Mouse (Mus musculus) spleen, adult 2 months (tissue): ENCODE results near the gene Zfp2. TPM values are rescaled to one million over a fixed set of nuclear protein-coding genes. Genes with fewer than 3 reads are reported as not detected.

ENCODE experiments used
- DNase-seq, 2 experiments: peaks; one replicate each; pipeline versions ENCODE4 v3.0.0 to v3.0.0-alpha.2; 2012 to 2021; ENCODE audit warnings: low spot score in 2 of 2, low read depth in 1 of 2
- H3K27ac ChIP-seq: fragments of 200-500 bp; 2 replicates; pipeline ENCODE4 v1.5.1; 2012; ENCODE audit warnings: low read length, inconsistent platforms; ENCODE audit not compliant: insufficient read depth
- H3K27me3 ChIP-seq: fragments of 200-500 bp; 2 replicates; pipeline ENCODE4 v1.6.1; 2012; ENCODE audit warnings: mild to moderate bottlenecking, moderate library complexity, low read length, inconsistent platforms; ENCODE audit not compliant: control insufficient read depth, insufficient read depth
- H3K36me3 ChIP-seq: fragments of 200-500 bp; 2 replicates; pipeline ENCODE4 v1.6.1; 2012; ENCODE audit warnings: mild to moderate bottlenecking, low read length, inconsistent platforms; ENCODE audit not compliant: control insufficient read depth, insufficient read depth
- H3K4me1 ChIP-seq: fragments of 200-500 bp; 2 replicates; pipeline ENCODE4 v1.6.1; 2011; ENCODE audit warnings: inconsistent platforms; ENCODE audit not compliant: control insufficient read depth, insufficient read depth, insufficient read length
- H3K4me3 ChIP-seq: fragments of 200-500 bp; 2 replicates; pipeline ENCODE4 v1.5.1; 2011; ENCODE audit warnings: mild to moderate bottlenecking, inconsistent platforms; ENCODE audit not compliant: insufficient read depth, insufficient read length; ENCODE audit errors: extremely low read depth
- CTCF ChIP-seq: fragments of 200-500 bp; IDR thresholded peaks from 2 replicates; pipeline ENCODE4 v1.5.1; 2011; ENCODE audit warnings: mild to moderate bottlenecking, inconsistent platforms; ENCODE audit not compliant: insufficient read depth, insufficient read length, insufficient replicate concordance; ENCODE audit errors: extremely low read depth
- POLR2A ChIP-seq: fragments of 200-500 bp; IDR thresholded peaks from 2 replicates; pipeline ENCODE4 v1.6.1; 2011; ENCODE audit warnings: low read depth, low read length, inconsistent platforms
- WGBS: fragments of 180-500 bp; shearing (Covaris S2); methylation state at CpG from one replicate; pipeline ENCODE4 v1.1.7; 2018; 5-methylcytosine and 5-hydroxymethylcytosine counted together
- polyA plus RNA-seq: library from polyadenylated mRNA; depleted of rRNA; stranded (reverse); fragments of >200 nt; gene quantifications from 2 replicates; pipeline ENCODE4 v1.2.3, GENCODE M21; 2012; rRNA removed

Gene Zfp2
- polyA plus RNA-seq = 0.28 and 0.29 TPM in 2 replicates

- no peaks in the 10 kb centered on the region for H3K27me3 ChIP-seq
- DNase-seq = peak; percentile 70 to 86
- peak within 1 kb of the TSS; percentile 79 for H3K4me3 ChIP-seq
- no peaks in the 10 kb centered on the region for H3K36me3 ChIP-seq
- TF ChIP-seq CTCF (0 out of 2 replicates have a peak, but pooled peaks have one; percentile 44), POLR2A (no peak)
- H3K27ac ChIP-seq = no peak within 1 kb of the TSS
- under 1% methylated on average over 47 of the region's 47 CpGs for WGBS
- no peaks in the 10 kb centered on the region for H3K4me1 ChIP-seq
These were observed at the start of gene Zfp2 for GRCm38 (mm10) chr11:50915671-50916320. TSS of gene Zfp2 (minus strand) at chr11:50916165.

- no peaks in the 10 kb centered on the region for H3K36me3 ChIP-seq
- H3K4me3 ChIP-seq = no peak overlapping the region
- no peak for DNase-seq
- TF ChIP-seq POLR2A (no peak), CTCF (no peak)
- H3K27me3 ChIP-seq = no peaks in the 10 kb centered on the region
- no peak overlapping the region for H3K27ac ChIP-seq
- WGBS = 4% methylated on average over 2 of the region's 2 CpGs
- H3K4me1 ChIP-seq = no peaks in the 10 kb centered on the region
These were observed 48.9 kb upstream of the Zfp2 start for GRCm38 (mm10) chr11:50964886-50965285.

- WGBS = 81% methylated on average over 6 of the region's 6 CpGs
- no peak for DNase-seq
- H3K4me1 ChIP-seq = no peaks in the 10 kb centered on the region
- H3K27ac ChIP-seq = no peak within 1 kb of the TSS
- no peak within 1 kb of the TSS for H3K4me3 ChIP-seq
- TF ChIP-seq POLR2A (no peak), CTCF (no peak)
- no peaks in the 10 kb centered on the region for H3K27me3 ChIP-seq
- H3K36me3 ChIP-seq = no peaks in the 10 kb centered on the region
These were observed 37.7 kb upstream of the Zfp2 start, which contains the start of gene Prop1 for GRCm38 (mm10) chr11:50953665-50954064. TSS of gene Prop1 (minus strand) at chr11:50953765.

- 41% methylated on average over 14 of the region's 14 CpGs for WGBS
- no peak overlapping the region for H3K27ac ChIP-seq
- no peaks in the 10 kb centered on the region for H3K4me1 ChIP-seq
- no peak for DNase-seq
- no peak overlapping the region for H3K4me3 ChIP-seq
- TF ChIP-seq CTCF (no peak), POLR2A (no peak)
- no peaks in the 10 kb centered on the region for H3K36me3 ChIP-seq
- H3K27me3 ChIP-seq = no peaks in the 10 kb centered on the region
These were observed 36.3 kb upstream of the Zfp2 start for GRCm38 (mm10) chr11:50952290-50952689.

GRCm38 (mm10) chr11:50943506-50943905 is 27.5 kb upstream of the Zfp2 start, which contains the start of gene 4933414I15Rik:
TSS of gene 4933414I15Rik (minus strand) at chr11:50943765.
- WGBS = 86% methylated on average over 14 of the region's 14 CpGs
- Histone ChIP-seq H3K4me1 (no peaks in the 10 kb centered on the region), H3K27me3 (no peaks in the 10 kb centered on the region), H3K36me3 (no peaks in the 10 kb centered on the region), H3K27ac (no peak within 1 kb of the TSS), H3K4me3 (no peak within 1 kb of the TSS)
- no peak for TF ChIP-seq POLR2A
- no peak for TF ChIP-seq CTCF
- no peak for DNase-seq

- no peak for DNase-seq
- Histone ChIP-seq H3K27me3 (no peaks in the 10 kb centered on the region), H3K4me3 (no peak overlapping the region), H3K27ac (no peak overlapping the region), H3K36me3 (no peaks in the 10 kb centered on the region), H3K4me1 (no peaks in the 10 kb centered on the region)
- 57% methylated on average over 12 of the region's 12 CpGs for WGBS
- TF ChIP-seq CTCF (no peak), POLR2A (no peak)
These were observed 26.4 kb upstream of the Zfp2 start for GRCm38 (mm10) chr11:50942386-50942785.
